Mouse (Mus musculus): ENCODE data around the gene 2210011C24Rik. TPM values are rescaled to one million over a fixed set of nuclear protein-coding genes. Genes with fewer than 3 reads are reported as not detected.

2210011C24Rik gene
- polyA plus RNA-seq, 1 experiment from 2014 or later: 9.0 TPM

- WGBS: 25% methylated on average over 1 of the region's 1 CpGs
- peak; percentile 26 for ATAC-seq (ENCODE audit: low FRiP score, low TSS enrichment)
These were observed 11.7 kb upstream of the 2210011C24Rik start for GRCm38 (mm10) chr8:84023631-84024030.

GRCm38 (mm10) chr8:84023085-84023484 lies 11.1 kb upstream of the 2210011C24Rik start:
- Histone ChIP-seq H3K36me3 (ENCODE audit: insufficient read depth, low read length) (no peaks in the 10 kb centered on the region; the same call in 1 of the 2 replicates), H3K4me3 (ENCODE audit: low read length) (peak overlapping the region; percentile 16; the same call in 1 of the 2 replicates), H3K27me3 (ENCODE audit: insufficient read depth, low read length) (peaks cover 3% of the 10 kb centered on the region; the same call in 1 of the 2 replicates), H3K9ac (replicated peaks; ENCODE audit: low read length) (peak overlapping the region; percentile 44), H3K9me3 (ENCODE audit: low read length) (no peaks in the 10 kb centered on the region), H3K4me2 (replicated peaks; ENCODE audit: low read depth, low read length) (peak overlapping the region; percentile 61), H3K27ac (ENCODE audit: low read length) (peak overlapping the region; percentile 64; the same call in 1 of the 2 replicates), H3K4me1 (ENCODE audit: insufficient read depth, low read length) (peaks cover 46% of the 10 kb centered on the region)
- WGBS: 6% methylated on average over 5 of the region's 5 CpGs
- ATAC-seq (ENCODE audit: low FRiP score, low TSS enrichment): peak; percentile 36; the same call in 1 of the 2 replicates

More at GRCm38 (mm10) chr8:84023631-84024030, 11.7 kb upstream of the 2210011C24Rik start:
- Histone ChIP-seq H3K4me2 (replicated peaks; ENCODE audit: low read depth, low read length) (peak overlapping the region; percentile 61), H3K4me3 (ENCODE audit: low read length) (peak overlapping the region; percentile 16; the same call in 1 of the 2 replicates), H3K9ac (replicated peaks; ENCODE audit: low read length) (peak overlapping the region; percentile 44), H3K27me3 (ENCODE audit: insufficient read depth, low read length) (peaks cover 3% of the 10 kb centered on the region; the same call in 1 of the 2 replicates), H3K27ac (ENCODE audit: low read length) (peak overlapping the region; percentile 39; the same call in 1 of the 2 replicates), H3K36me3 (ENCODE audit: insufficient read depth, low read length) (no peaks in the 10 kb centered on the region; the same call in 1 of the 2 replicates), H3K4me1 (ENCODE audit: insufficient read depth, low read length) (peaks cover 46% of the 10 kb centered on the region), H3K9me3 (ENCODE audit: low read length) (no peaks in the 10 kb centered on the region)

GRCm38 (mm10) chr8:84021569-84021968 lies 9.6 kb upstream of the 2210011C24Rik start:
- Histone ChIP-seq H3K27ac (ENCODE audit: low read length) (peak overlapping the region; percentile 91), H3K9me3 (ENCODE audit: low read length) (no peaks in the 10 kb centered on the region), H3K9ac (replicated peaks; ENCODE audit: low read length) (peak overlapping the region; percentile 74), H3K4me1 (ENCODE audit: insufficient read depth, low read length) (peaks cover 46% of the 10 kb centered on the region), H3K27me3 (ENCODE audit: insufficient read depth, low read length) (peaks cover 3% of the 10 kb centered on the region; the same call in 1 of the 2 replicates), H3K36me3 (ENCODE audit: insufficient read depth, low read length) (no peaks in the 10 kb centered on the region), H3K4me2 (replicated peaks; ENCODE audit: low read depth, low read length) (peak overlapping the region; percentile 61), H3K4me3 (ENCODE audit: low read length) (peak overlapping the region; percentile 44)
- 32% methylated on average over 12 of the region's 12 CpGs for WGBS
- peak; percentile 9 for ATAC-seq (ENCODE audit: low FRiP score, low TSS enrichment)

GRCm38 (mm10) chr8:84021096-84021495 lies 9.1 kb upstream of the 2210011C24Rik start, which contains the start of gene Palm3:
Gene Palm3 (plus strand): TSS chr8:84021471.
- Histone ChIP-seq H3K36me3 (ENCODE audit: insufficient read depth, low read length) (no peaks in the 10 kb centered on the region), H3K27me3 (ENCODE audit: insufficient read depth, low read length) (0 out of 2 replicates have a peak, but pooled peaks cover 3% of the 10 kb centered on the region), H3K4me3 (ENCODE audit: low read length) (peak within 1 kb of the TSS; percentile 44), H3K27ac (ENCODE audit: low read length) (peak within 1 kb of the TSS; percentile 91), H3K4me1 (ENCODE audit: insufficient read depth, low read length) (peaks cover 42% of the 10 kb centered on the region), H3K9ac (replicated peaks; ENCODE audit: low read length) (peak within 1 kb of the TSS; percentile 74), H3K9me3 (ENCODE audit: low read length) (no peaks in the 10 kb centered on the region), H3K4me2 (replicated peaks; ENCODE audit: low read depth, low read length) (peak within 1 kb of the TSS; percentile 61)
- WGBS: 4% methylated on average over 18 of the region's 18 CpGs
- ATAC-seq (ENCODE audit: low FRiP score, low TSS enrichment): peak; percentile 91

GRCm38 (mm10) chr8:84019738-84020137 lies 7.8 kb upstream of the 2210011C24Rik start:
- ATAC-seq (ENCODE audit: low FRiP score, low TSS enrichment): no peak
- Histone ChIP-seq H3K4me2 (replicated peaks; ENCODE audit: low read depth, low read length) (no peak overlapping the region), H3K36me3 (ENCODE audit: insufficient read depth, low read length) (no peaks in the 10 kb centered on the region), H3K27ac (ENCODE audit: low read length) (no peak overlapping the region), H3K27me3 (ENCODE audit: insufficient read depth, low read length) (0 out of 2 replicates have a peak, but pooled peaks cover 3% of the 10 kb centered on the region), H3K9ac (replicated peaks; ENCODE audit: low read length) (no peak overlapping the region), H3K4me1 (ENCODE audit: insufficient read depth, low read length) (peaks cover 32% of the 10 kb centered on the region), H3K4me3 (ENCODE audit: low read length) (no peak overlapping the region), H3K9me3 (ENCODE audit: low read length) (no peaks in the 10 kb centered on the region)
- WGBS: 79% methylated on average over 9 of the region's 9 CpGs

GRCm38 (mm10) chr8:84015833-84016232 lies 3.9 kb upstream of the 2210011C24Rik start:
- Histone ChIP-seq H3K9me3 (ENCODE audit: low read length) (no peaks in the 10 kb centered on the region), H3K9ac (replicated peaks; ENCODE audit: low read length) (no peak overlapping the region), H3K27me3 (ENCODE audit: insufficient read depth, low read length) (peaks cover 27% of the 10 kb centered on the region), H3K4me3 (ENCODE audit: low read length) (no peak overlapping the region), H3K4me2 (replicated peaks; ENCODE audit: low read depth, low read length) (no peak overlapping the region), H3K36me3 (ENCODE audit: insufficient read depth, low read length) (no peaks in the 10 kb centered on the region), H3K27ac (ENCODE audit: low read length) (no peak overlapping the region), H3K4me1 (ENCODE audit: insufficient read depth, low read length) (peaks cover 16% of the 10 kb centered on the region)
- no peak for ATAC-seq (ENCODE audit: low FRiP score, low TSS enrichment)
- 92% methylated on average over 5 of the region's 5 CpGs for WGBS

- Histone ChIP-seq H3K27ac (ENCODE audit: low read length) (peak overlapping the region; percentile 27; the same call in 1 of the 2 replicates), H3K9ac (replicated peaks; ENCODE audit: low read length) (peak overlapping the region; percentile 59)
- 8% methylated on average over 35 of the region's 35 CpGs for WGBS
These were observed 661 bp upstream of the 2210011C24Rik start for GRCm38 (mm10) chr8:84012499-84013165.

GRCm38 (mm10) chr8:84010625-84011611 lies 1.1 kb downstream of the 2210011C24Rik start:
- no peaks in the 10 kb centered on the region for H3K9me3 ChIP-seq (ENCODE audit: low read length)
- H3K36me3 ChIP-seq (ENCODE audit: insufficient read depth, low read length): no peaks in the 10 kb centered on the region
- WGBS: under 1% methylated on average over 80 of the region's 83 CpGs
- peaks cover 25% of the 10 kb centered on the region for H3K4me1 ChIP-seq (ENCODE audit: insufficient read depth, low read length)
- H3K4me3 ChIP-seq (ENCODE audit: low read length): peak overlapping the region; percentile 59
- no peak overlapping the region for H3K27ac ChIP-seq (ENCODE audit: low read length)
- ATAC-seq (ENCODE audit: low FRiP score, low TSS enrichment): peak; percentile 26; the same call in 1 of the 2 replicates
- peaks cover 36% of the 10 kb centered on the region for H3K27me3 ChIP-seq (ENCODE audit: insufficient read depth, low read length)
- peak overlapping the region; percentile 59 for H3K9ac ChIP-seq (replicated peaks; ENCODE audit: low read length)
- H3K4me2 ChIP-seq (replicated peaks; ENCODE audit: low read depth, low read length): peak overlapping the region; percentile 82

More at GRCm38 (mm10) chr8:84012499-84013165, 661 bp upstream of the 2210011C24Rik start:
- H3K9me3 ChIP-seq (ENCODE audit: low read length): no peaks in the 10 kb centered on the region
- H3K36me3 ChIP-seq (ENCODE audit: insufficient read depth, low read length): no peaks in the 10 kb centered on the region
- peak overlapping the region; percentile 82 for H3K4me2 ChIP-seq (replicated peaks; ENCODE audit: low read depth, low read length)
- H3K4me3 ChIP-seq (ENCODE audit: low read length): peak overlapping the region; percentile 59
- peak; percentile 49 for ATAC-seq (ENCODE audit: low FRiP score, low TSS enrichment)
- H3K4me1 ChIP-seq (ENCODE audit: insufficient read depth, low read length): peaks cover 25% of the 10 kb centered on the region
- peaks cover 36% of the 10 kb centered on the region for H3K27me3 ChIP-seq (ENCODE audit: insufficient read depth, low read length)

GRCm38 (mm10) chr8:84009876-84010275 lies 2.1 kb downstream of the 2210011C24Rik start:
- H3K36me3 ChIP-seq (ENCODE audit: insufficient read depth, low read length): no peaks in the 10 kb centered on the region
- ATAC-seq (ENCODE audit: low FRiP score, low TSS enrichment): peak; percentile 43; the same call in 1 of the 2 replicates
- no peak overlapping the region for H3K9ac ChIP-seq (replicated peaks; ENCODE audit: low read length)
- peaks cover 29% of the 10 kb centered on the region for H3K4me1 ChIP-seq (ENCODE audit: insufficient read depth, low read length)
- H3K4me2 ChIP-seq (replicated peaks; ENCODE audit: low read depth, low read length): peak overlapping the region; percentile 82
- H3K27ac ChIP-seq (ENCODE audit: low read length): no peak overlapping the region
- 2% methylated on average over 11 of the region's 11 CpGs for WGBS
- H3K4me3 ChIP-seq (ENCODE audit: low read length): 0 out of 2 replicates have a peak overlapping the region, but pooled peaks have one; percentile 59
- H3K9me3 ChIP-seq (ENCODE audit: low read length): no peaks in the 10 kb centered on the region
- peaks cover 36% of the 10 kb centered on the region for H3K27me3 ChIP-seq (ENCODE audit: insufficient read depth, low read length)
